Mouse (Mus musculus) neural tube, embryonic 14.5 days (tissue): ENCODE measurements around the gene Cecr2. TPM values are rescaled to one million over a fixed set of nuclear protein-coding genes. Genes with fewer than 3 reads are reported as not detected.

Experiments used
- ATAC-seq: fragments of 200-750 bp; cut with Nextera tagmentation; 2 replicates; pipeline ENCODE4 v1.8.0; 2017; ENCODE audit warnings: low read depth, mild to moderate bottlenecking, moderate TSS enrichment, moderate library complexity
- H3K27ac ChIP-seq: fragments of 300-500 bp; sonication (generic); 2 replicates; pipeline ENCODE4 v1.5.1; 2014; ENCODE audit warnings: low read depth, mild to moderate bottlenecking, control low read depth, low read length, moderate library complexity, mixed read lengths
- H3K27me3 ChIP-seq: fragments of 300-500 bp; sonication (generic); 2 replicates; pipeline ENCODE4 v1.6.1; 2014; ENCODE audit warnings: low read length; ENCODE audit not compliant: control insufficient read depth, insufficient read depth
- H3K36me3 ChIP-seq: fragments of 300-500 bp; sonication (generic); 2 replicates; pipeline ENCODE4 v1.6.1; 2014; ENCODE audit warnings: low read length, mixed read lengths; ENCODE audit not compliant: control insufficient read depth, insufficient read depth
- H3K4me1 ChIP-seq: fragments of 300-500 bp; sonication (generic); 2 replicates; pipeline ENCODE4 v1.6.1; 2014; ENCODE audit warnings: low read length; ENCODE audit not compliant: control insufficient read depth, insufficient read depth
- H3K4me2 ChIP-seq: fragments of 300-500 bp; sonication (generic); 2 replicates; pipeline ENCODE4 v1.6.1; 2014; ENCODE audit warnings: mild to moderate bottlenecking, low read depth, low read length, control low read depth
- H3K4me3 ChIP-seq: fragments of 300-500 bp; sonication (generic); 2 replicates; pipeline ENCODE4 v1.5.1; 2014; ENCODE audit warnings: low read depth, low read length, control low read depth, mixed read lengths
- H3K9ac ChIP-seq: fragments of 300-500 bp; sonication (generic); replicated peaks from 2 replicates; pipeline ENCODE4 v1.6.1; 2014; ENCODE audit warnings: low read depth, mild to moderate bottlenecking, control low read depth, low read length, mixed read lengths
- H3K9me3 ChIP-seq: fragments of 300-500 bp; sonication (generic); 2 replicates; pipeline ENCODE4 v1.6.1; 2016; ENCODE audit warnings: low read length; ENCODE audit not compliant: control insufficient read depth
- WGBS: fragments of 180-500 bp; shearing (Covaris S2); extraction: QIAGEN DNeasy Blood & Tissue Kit; methylation state at CpG from one replicate; pipeline ENCODE4 v1.1.7; 2014; 5-methylcytosine and 5-hydroxymethylcytosine counted together
- polyA plus RNA-seq: library from polyadenylated mRNA; unstranded; fragments of >200 nt; fragmentation: Nextera tagmentation; extraction: Ambion mirVana; gene quantifications from 2 replicates; pipeline ENCODE4 v1.2.1, GENCODE M21; 2014

Cecr2 gene
- polyA plus RNA-seq, 1 experiment from 2014 or later: 3.1 TPM

DNA sequence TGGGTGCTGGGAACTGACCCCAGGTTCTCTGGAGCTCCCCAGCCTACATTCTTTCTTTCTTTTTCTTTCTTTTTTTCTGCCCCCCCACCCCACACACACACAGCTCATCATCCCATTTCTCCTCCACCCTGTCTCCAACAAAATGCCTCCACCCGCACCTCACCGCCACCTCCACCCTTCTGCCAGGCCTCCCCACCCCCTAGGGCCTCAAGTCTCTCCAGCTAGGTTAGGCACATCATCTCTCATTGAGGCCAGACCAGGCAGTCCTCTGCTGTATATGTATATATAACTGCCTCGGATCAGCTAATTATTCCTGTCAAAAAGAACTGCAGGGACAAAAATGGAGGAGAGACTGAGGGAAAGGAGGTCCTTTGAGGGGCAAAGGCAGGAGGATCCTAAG, 69.8 kb downstream of the Cecr2 start:
- Histone ChIP-seq H3K27me3 (no peaks in the 10 kb centered on the region), H3K9ac (no peak overlapping the region), H3K4me3 (no peak overlapping the region), H3K36me3 (no peaks in the 10 kb centered on the region), H3K9me3 (no peaks in the 10 kb centered on the region), H3K4me2 (no peak overlapping the region), H3K4me1 (no peaks in the 10 kb centered on the region), H3K27ac (no peak overlapping the region)
- 85% methylated on average over 3 of the region's 3 CpGs for WGBS
- ATAC-seq: no peak; the same call in 1 of the 2 replicates

DNA sequence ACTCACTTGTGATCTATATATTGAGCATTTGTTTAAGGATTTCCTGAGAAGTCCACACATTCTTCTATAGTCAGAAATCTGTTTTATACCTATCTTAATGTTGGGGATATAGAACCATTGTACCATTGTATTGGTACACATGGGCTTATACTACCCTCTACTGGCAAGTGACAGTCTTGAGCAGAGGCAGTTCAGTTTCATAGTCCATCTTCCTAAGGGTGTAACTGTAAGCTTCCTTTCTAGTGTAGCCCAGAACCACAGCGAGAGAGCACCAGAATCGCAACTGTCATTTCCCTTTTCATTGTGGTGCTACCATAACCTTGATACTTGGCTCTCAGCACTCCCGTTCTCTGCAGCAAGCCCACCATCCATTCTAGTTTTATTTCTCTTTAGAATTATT, 70.4 kb downstream of the Cecr2 start:
- ATAC-seq: peak; percentile 93
- H3K9ac ChIP-seq: no peak overlapping the region
- no peaks in the 10 kb centered on the region for H3K27me3 ChIP-seq
- no peaks in the 10 kb centered on the region for H3K9me3 ChIP-seq
- 77% methylated on average over 3 of the region's 3 CpGs for WGBS
- H3K36me3 ChIP-seq: no peaks in the 10 kb centered on the region
- no peaks in the 10 kb centered on the region for H3K4me1 ChIP-seq
- H3K4me3 ChIP-seq: no peak overlapping the region
- H3K27ac ChIP-seq: no peak overlapping the region
- H3K4me2 ChIP-seq: no peak overlapping the region

DNA sequence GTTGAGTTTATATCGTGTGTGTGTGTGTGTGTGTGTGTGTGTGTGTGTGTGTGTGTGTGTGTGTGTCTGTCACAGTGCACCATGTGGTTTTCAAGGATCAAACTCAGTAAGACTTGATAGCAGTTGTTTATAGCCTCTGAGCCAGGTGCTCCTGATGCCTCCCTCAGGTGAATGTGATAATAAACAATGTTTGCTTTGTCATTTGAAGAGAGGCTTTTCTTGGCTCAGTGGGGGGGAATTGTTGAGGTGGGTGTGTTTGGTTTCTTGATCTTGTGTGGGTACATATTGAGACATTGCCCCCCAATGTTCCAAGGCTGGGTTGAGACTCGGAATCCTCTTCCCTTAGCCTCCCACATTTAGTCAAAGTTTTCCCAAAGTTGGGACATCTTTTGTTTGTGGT, 77.0 kb downstream of the Cecr2 start:
- Histone ChIP-seq H3K27me3 (no peaks in the 10 kb centered on the region), H3K4me3 (no peak overlapping the region), H3K4me2 (no peak overlapping the region), H3K9ac (no peak overlapping the region), H3K36me3 (no peaks in the 10 kb centered on the region), H3K4me1 (no peaks in the 10 kb centered on the region), H3K27ac (no peak overlapping the region), H3K9me3 (no peaks in the 10 kb centered on the region)
- ATAC-seq: no peak
- WGBS: 91% methylated on average over 2 of the region's 2 CpGs

DNA sequence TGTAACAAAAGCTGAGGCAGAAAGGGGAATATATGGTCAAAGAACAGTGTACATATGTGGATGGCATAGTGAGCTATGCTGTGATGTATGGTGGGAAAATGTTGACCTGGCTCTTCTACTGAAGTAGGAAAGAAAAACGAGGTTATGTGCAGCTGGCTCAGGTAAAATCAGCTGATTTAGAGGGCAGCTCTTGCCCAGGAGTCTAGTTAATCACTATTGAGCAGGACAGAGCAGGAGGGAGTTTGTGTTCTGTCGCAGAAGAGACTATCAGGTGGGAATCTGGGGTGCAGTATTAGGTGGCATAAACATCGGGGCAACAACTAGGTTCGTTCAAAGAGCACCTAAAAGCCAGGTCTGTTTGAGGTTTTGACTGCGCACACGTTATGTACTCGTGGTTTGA, 78.1 kb downstream of the Cecr2 start:
- Histone ChIP-seq H3K4me2 (no peak overlapping the region), H3K4me3 (no peak overlapping the region), H3K9ac (no peak overlapping the region), H3K27me3 (no peaks in the 10 kb centered on the region), H3K36me3 (no peaks in the 10 kb centered on the region), H3K4me1 (no peaks in the 10 kb centered on the region), H3K9me3 (no peaks in the 10 kb centered on the region), H3K27ac (no peak overlapping the region)
- 94% methylated on average over 7 of the region's 7 CpGs for WGBS
- no peak for ATAC-seq

DNA sequence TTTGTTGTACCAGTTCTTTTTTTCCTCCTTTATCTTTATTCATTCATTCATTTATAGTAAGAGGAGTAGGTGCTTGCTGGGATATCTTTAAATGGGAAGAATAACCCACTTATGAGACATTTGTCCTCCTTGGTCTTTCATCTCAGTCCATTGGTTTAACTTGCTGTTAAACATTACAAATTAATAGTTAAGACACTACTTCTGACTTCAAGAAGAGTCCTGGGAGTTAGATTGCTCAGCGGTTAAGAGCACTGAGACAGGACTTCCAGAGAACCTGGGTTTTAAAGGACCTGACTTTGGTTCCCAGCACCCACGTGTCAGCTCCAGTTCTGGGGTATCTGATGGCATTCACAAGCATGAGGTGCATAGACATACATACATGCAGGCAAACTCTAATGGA, 80.2 kb downstream of the Cecr2 start:
- ATAC-seq: no peak
- Histone ChIP-seq H3K4me1 (no peaks in the 10 kb centered on the region), H3K9me3 (no peaks in the 10 kb centered on the region), H3K9ac (no peak overlapping the region), H3K27me3 (no peaks in the 10 kb centered on the region), H3K36me3 (peaks cover 6% of the 10 kb centered on the region; the same call in 1 of the 2 replicates), H3K4me3 (no peak overlapping the region), H3K4me2 (no peak overlapping the region), H3K27ac (no peak overlapping the region)
- WGBS: 95% methylated on average over 2 of the region's 2 CpGs

GRCm38 (mm10) chr6:120761151-120761550, 95.0 kb downstream of the Cecr2 start:
- Histone ChIP-seq H3K4me1 (no peaks in the 10 kb centered on the region), H3K27me3 (no peaks in the 10 kb centered on the region), H3K9ac (no peak overlapping the region), H3K36me3 (peaks cover 25% of the 10 kb centered on the region), H3K27ac (no peak overlapping the region), H3K9me3 (no peaks in the 10 kb centered on the region), H3K4me3 (no peak overlapping the region), H3K4me2 (no peak overlapping the region)
- WGBS: 90% methylated on average over 2 of the region's 2 CpGs
- no peak for ATAC-seq

DNA sequence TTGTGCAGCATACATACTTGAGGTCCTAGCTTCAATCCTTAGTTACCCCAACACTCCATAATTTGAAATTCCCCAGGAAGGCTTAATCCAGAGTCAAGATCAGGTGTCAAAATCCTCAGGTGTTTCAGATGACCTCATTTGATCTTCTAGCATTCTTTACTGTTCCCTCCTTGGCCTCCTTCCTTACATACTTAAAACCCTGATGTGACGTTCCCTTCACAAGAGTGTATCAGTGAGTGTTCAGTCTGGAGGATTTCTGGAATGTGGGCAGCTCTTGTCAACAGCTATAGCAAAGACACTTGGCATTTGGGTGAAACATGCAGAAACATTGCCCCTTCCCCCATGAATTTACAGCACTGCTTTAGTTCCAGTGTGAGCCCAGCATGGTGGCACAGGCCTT, 103.8 kb downstream of the Cecr2 start:
- H3K9me3 ChIP-seq: no peaks in the 10 kb centered on the region
- H3K36me3 ChIP-seq: no peaks in the 10 kb centered on the region
- H3K4me1 ChIP-seq: peaks cover 10% of the 10 kb centered on the region; the same call in 1 of the 2 replicates
- no peaks in the 10 kb centered on the region for H3K27me3 ChIP-seq
- no peak overlapping the region for H3K4me2 ChIP-seq
- 93% methylated on average over 1 of the region's 1 CpGs for WGBS
- H3K4me3 ChIP-seq: no peak overlapping the region
- no peak overlapping the region for H3K27ac ChIP-seq
- H3K9ac ChIP-seq: no peak overlapping the region
- no peak for ATAC-seq

GRCm38 (mm10) chr6:120771366-120771765, 105.2 kb downstream of the Cecr2 start:
- Histone ChIP-seq H3K9me3 (no peaks in the 10 kb centered on the region), H3K4me3 (no peak overlapping the region), H3K36me3 (no peaks in the 10 kb centered on the region), H3K27ac (no peak overlapping the region), H3K4me2 (no peak overlapping the region), H3K27me3 (no peaks in the 10 kb centered on the region), H3K4me1 (peaks cover 10% of the 10 kb centered on the region; the same call in 1 of the 2 replicates), H3K9ac (no peak overlapping the region)
- WGBS: 84% methylated on average over 1 of the region's 1 CpGs
- no peak for ATAC-seq

- H3K4me1 ChIP-seq: peaks cover 10% of the 10 kb centered on the region; the same call in 1 of the 2 replicates
- H3K9me3 ChIP-seq: no peaks in the 10 kb centered on the region
- no peaks in the 10 kb centered on the region for H3K27me3 ChIP-seq
- H3K36me3 ChIP-seq: no peaks in the 10 kb centered on the region
- no peak overlapping the region for H3K4me2 ChIP-seq
- peak overlapping the region; percentile 66 for H3K27ac ChIP-seq
- H3K9ac ChIP-seq: no peak overlapping the region
- no peak for ATAC-seq
- no peak overlapping the region for H3K4me3 ChIP-seq
Observed at GRCm38 (mm10) chr6:120772025-120772424, 105.9 kb downstream of the Cecr2 start.
